Mouse (Mus musculus): ENCODE results near the gene Cdh3.

DNA sequence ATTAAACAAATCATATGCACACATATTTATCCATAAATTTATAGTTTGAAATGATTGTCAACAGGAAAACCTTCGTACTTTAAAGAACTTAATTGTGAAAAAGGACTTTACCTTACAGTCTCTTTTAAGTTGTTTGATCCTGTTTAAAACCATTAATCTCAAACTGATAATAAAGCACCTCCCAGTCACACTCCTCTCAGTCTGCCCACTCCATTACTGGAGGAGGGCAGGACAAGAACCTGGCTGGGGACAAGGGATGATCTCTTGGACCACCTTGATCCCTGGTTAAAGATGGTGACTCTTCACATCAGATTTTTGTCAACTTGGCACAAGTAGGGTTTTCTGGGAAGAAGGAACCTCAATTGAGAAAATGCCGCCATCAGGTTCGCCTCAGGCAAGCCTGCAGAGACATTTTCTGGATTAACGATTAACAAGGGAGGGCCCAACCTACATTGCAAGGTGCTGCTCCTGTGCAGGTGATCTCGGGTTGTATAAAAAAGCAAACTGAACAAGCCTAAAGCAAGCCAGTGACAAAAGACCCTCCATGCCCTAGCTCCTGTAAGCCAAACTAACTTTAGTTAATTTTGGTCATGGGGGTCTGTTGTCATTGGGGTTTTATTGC, 61.0 kb downstream of the Cdh3 start:
- TF ChIP-seq RCOR1 (IDR thresholded peaks at IDR 0.05; ENCODE audit: low read depth, low read length) (no peak), MYB (IDR thresholded peaks at IDR 0.05; ENCODE audit: low read depth, low read length) (no peak)

Measured in MEL (cell line).